Mouse (Mus musculus): Measurements from ENCODE around the gene Frat1. TPM values are rescaled to one million over a fixed set of nuclear protein-coding genes. Genes with fewer than 3 reads are reported as not detected.

Frat1 gene
- polyA plus RNA-seq, 1 experiment from 2014 or later: 34.7 TPM

GRCm38 (mm10) chr19:41874356-41874755 lies 44.6 kb downstream of the Frat1 start:
- Histone ChIP-seq H3K36me3 (peaks cover 53% of the 10 kb centered on the region), H3K27me3 (no peaks in the 10 kb centered on the region), H3K4me3 (no peak overlapping the region), H3K4me2 (replicated peaks) (no peak overlapping the region), H3K27ac (replicated peaks) (no peak overlapping the region), H3K9me3 (no peaks in the 10 kb centered on the region), H3K4me1 (no peaks in the 10 kb centered on the region), H3K9ac (replicated peaks) (no peak overlapping the region)
- 95% methylated on average over 14 of the region's 14 CpGs for WGBS
- no peak for ATAC-seq (replicated peaks)

- ATAC-seq (replicated peaks): no peak
- Histone ChIP-seq H3K9me3 (no peaks in the 10 kb centered on the region), H3K36me3 (peaks cover 64% of the 10 kb centered on the region), H3K4me1 (no peaks in the 10 kb centered on the region), H3K4me3 (no peak overlapping the region), H3K27me3 (no peaks in the 10 kb centered on the region), H3K27ac (replicated peaks) (no peak overlapping the region), H3K9ac (replicated peaks) (no peak overlapping the region), H3K4me2 (replicated peaks) (no peak overlapping the region)
- 91% methylated on average over 4 of the region's 4 CpGs for WGBS
Measured at GRCm38 (mm10) chr19:41881842-41882241, 52.1 kb downstream of the Frat1 start.

Other genes with a start within 250 kb of the Frat1 start
- 2.9 and 3.1 TPM in 2 replicates for gene Gm340, start 247.6 kb upstream of the Frat1 start, polyA plus RNA-seq (2015; fragmentation: Nextera tagmentation; extraction: Ambion mirVana)
- 17.5 and 21.0 TPM in 2 replicates for gene Slit1, start 86.3 kb upstream of the Frat1 start, polyA plus RNA-seq (2015; fragmentation: Nextera tagmentation; extraction: Ambion mirVana)
- gene Arhgap19, start 27.9 kb upstream of the Frat1 start, polyA plus RNA-seq (2015; fragmentation: Nextera tagmentation; extraction: Ambion mirVana): 10.6 and 11.2 TPM in 2 replicates
- 16.9 and 17.9 TPM in 2 replicates for gene Frat2, start 18.2 kb downstream of the Frat1 start, polyA plus RNA-seq (2015; fragmentation: Nextera tagmentation; extraction: Ambion mirVana)
- gene Rrp12, start 66.2 kb downstream of the Frat1 start, polyA plus RNA-seq (2015; fragmentation: Nextera tagmentation; extraction: Ambion mirVana): 16.7 and 17.3 TPM in 2 replicates
- 463 and 466 TPM in 2 replicates for gene Pgam1, start 82.0 kb downstream of the Frat1 start, polyA plus RNA-seq (2015; fragmentation: Nextera tagmentation; extraction: Ambion mirVana)
- gene Exosc1, start 103.5 kb downstream of the Frat1 start, polyA plus RNA-seq (2015; fragmentation: Nextera tagmentation; extraction: Ambion mirVana): 76.8 and 78.4 TPM in 2 replicates
- 88.5 and 96.9 TPM in 2 replicates for gene Zdhhc16, start 103.5 kb downstream of the Frat1 start, polyA plus RNA-seq (2015; fragmentation: Nextera tagmentation; extraction: Ambion mirVana)
- 34.8 and 36.4 TPM in 2 replicates for gene Mms19, start 151.2 kb downstream of the Frat1 start, polyA plus RNA-seq (2015; fragmentation: Nextera tagmentation; extraction: Ambion mirVana)
- gene Ubtd1, start 151.8 kb downstream of the Frat1 start, polyA plus RNA-seq (2015; fragmentation: Nextera tagmentation; extraction: Ambion mirVana): 8.7 and 9.9 TPM in 2 replicates
- gene Ankrd2, start 206.0 kb downstream of the Frat1 start, polyA plus RNA-seq (2015; fragmentation: Nextera tagmentation; extraction: Ambion mirVana): 0.36 and 0.51 TPM in 2 replicates
- 0.96 and 1.2 TPM in 2 replicates for gene Hoga1, start 215.6 kb downstream of the Frat1 start, polyA plus RNA-seq (2015; fragmentation: Nextera tagmentation; extraction: Ambion mirVana)
- not detected in 2 replicates for gene 4933411K16Rik, start 222.3 kb downstream of the Frat1 start, polyA plus RNA-seq (2015; fragmentation: Nextera tagmentation; extraction: Ambion mirVana)